Mouse (Mus musculus): Measurements from ENCODE around the gene Taldo1.

Taldo1 gene

DNA sequence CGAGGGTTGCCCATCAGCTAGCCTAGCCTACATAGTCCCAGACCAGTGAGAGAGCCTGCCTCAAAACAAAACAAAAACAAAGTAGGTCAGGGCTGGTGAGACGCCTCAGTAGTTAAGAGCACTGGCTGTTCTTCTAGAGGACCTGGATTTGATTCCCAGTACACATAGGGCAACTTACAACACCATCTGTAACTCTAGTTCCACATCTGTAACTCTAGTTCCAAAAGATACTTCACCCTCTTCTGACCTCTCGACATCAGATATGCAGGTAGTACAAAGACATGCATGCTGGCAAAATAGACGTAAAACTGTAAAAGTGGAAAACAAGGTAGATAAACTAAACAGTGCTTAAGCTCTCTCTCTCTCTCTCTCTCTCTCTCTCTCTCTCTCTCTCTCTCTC is 31.8 kb downstream of the Taldo1 start:
- no peak for DNase-seq (ENCODE audit: low spot score)

DNA sequence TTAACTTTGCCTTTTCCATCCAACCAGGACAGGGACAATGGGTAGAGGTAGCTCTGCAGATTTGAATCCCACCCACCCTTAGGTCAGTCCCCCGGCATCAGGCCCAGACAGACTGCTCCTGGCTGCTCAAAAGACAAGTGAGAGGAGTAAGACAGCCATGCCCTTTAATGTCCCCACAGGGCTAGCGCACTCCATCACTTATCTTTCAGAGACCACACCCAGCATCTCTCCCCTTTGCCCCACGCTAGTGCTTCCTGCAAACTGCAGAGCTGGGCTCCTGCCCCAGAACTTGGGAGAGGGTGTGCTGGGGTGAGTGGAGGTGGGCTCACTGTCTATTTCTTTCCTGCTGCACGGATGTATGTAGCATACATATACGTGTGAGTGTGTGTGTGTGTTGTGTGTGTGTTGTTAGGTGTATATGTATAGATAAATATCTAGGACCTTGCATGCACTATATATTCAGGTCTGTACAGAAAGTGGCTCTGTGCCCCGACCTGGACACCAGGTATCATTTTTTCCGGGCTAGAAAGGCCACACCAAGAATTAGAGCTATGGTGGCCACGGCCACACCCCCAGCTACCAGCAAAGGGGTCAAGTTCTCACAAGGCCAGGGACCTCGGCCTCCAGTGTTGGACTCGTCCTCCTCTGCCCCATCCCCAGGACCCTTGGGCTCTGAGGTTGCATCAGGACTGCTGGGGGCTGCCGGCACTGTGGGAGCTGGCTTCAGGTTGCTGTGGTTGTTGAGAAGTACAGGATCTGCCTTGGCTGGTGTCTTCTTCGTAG is 35.1 kb downstream of the Taldo1 start:
- no peak for DNase-seq (ENCODE audit: low spot score)

DNA sequence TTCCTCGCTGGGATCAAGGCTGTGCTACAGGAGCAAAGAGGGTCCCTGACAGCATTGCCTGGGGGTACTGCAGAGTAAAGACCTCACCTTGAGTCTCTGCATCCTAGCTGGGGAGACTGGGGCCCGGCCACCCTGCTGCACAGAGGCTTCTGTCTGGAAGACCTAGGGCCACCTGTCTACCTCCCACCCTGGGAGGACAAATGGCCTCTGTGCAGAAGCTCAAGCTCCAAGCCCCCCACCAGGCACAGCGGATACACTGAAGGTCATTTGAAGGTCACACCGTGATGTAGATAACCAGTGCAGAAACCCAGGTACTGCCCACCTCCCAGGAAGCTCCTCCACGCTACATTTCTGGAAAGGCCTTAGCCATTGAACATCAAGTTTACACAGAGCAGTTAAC is 36.7 kb downstream of the Taldo1 start:
- DNase-seq (ENCODE audit: low spot score), result no peak

- no peak for DNase-seq (ENCODE audit: low spot score)
Measured at GRCm38 (mm10) chr7:141429310-141429709, 37.3 kb downstream of the Taldo1 start, which contains the start of gene Cend1. TSS of gene Cend1 (minus strand) at chr7:141429491.

DNA sequence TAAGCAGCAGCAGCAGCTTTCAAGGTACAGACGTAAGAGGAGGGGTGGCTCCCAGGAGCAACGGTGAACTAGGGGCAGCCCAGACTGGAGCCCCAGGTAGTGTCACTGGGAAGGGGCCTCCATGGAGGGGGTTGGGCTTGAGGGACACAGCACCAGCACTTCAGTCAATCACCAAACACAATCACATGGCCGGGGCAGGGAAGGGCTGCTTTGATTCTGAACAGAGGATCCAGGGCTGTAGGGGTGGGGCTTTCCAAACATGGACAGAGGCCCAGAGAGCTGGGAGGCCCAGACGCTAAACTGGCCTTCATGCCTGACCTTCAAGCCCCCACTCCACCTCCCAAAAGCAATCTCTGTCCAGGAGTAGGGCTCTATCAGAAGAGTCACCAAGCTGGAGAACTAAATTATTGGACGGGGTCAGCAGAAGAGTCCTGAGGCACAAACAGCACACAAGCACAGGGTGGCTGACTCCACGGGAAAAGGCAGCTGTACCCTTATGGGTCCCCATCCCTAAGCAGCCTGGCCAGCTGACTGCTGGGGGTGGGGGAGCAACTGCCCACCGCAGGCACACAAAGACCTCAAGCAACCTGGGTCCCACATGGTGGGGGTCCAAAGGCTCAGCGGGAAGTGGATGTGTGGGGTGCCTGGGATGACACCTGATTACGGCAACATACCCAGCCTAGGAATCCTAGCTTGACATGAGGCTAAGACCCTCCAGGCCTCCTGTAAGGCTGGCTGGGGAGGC is 38.0 kb downstream of the Taldo1 start:
- DNase-seq (ENCODE audit: low spot score), result no peak

DNA sequence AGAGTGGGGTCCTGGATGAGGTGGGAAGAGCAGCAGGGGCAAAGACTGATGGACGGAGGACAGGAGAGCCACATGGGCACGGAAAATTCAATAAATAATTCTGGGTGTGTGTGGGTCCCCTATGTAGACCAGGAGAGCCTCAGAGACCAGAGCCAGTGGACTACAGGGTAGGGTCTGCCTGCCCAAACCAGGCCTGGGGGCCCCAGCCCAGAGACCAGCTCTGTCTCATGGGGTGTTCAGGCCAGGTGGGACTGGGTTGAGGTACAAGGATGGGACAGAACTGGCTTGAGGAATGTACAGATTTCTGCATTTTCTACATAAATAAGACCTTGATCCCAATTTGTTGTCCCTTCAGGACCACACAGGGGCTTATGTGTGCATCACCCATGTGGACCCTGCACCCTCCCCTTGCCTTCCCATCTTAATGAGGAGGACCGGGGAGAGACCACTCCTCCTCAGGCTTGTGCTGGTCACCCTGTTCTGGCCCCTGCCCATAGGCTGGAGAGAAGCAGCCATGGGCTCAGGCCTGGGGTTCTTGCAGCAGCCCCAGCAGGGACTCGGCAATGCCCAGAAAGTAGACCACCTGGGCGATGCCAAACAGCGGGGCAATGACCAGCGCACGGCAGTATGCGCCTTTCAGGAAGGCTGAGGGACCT is 38.7 kb downstream of the Taldo1 start:
- DNase-seq (ENCODE audit: low spot score), result no peak

DNA sequence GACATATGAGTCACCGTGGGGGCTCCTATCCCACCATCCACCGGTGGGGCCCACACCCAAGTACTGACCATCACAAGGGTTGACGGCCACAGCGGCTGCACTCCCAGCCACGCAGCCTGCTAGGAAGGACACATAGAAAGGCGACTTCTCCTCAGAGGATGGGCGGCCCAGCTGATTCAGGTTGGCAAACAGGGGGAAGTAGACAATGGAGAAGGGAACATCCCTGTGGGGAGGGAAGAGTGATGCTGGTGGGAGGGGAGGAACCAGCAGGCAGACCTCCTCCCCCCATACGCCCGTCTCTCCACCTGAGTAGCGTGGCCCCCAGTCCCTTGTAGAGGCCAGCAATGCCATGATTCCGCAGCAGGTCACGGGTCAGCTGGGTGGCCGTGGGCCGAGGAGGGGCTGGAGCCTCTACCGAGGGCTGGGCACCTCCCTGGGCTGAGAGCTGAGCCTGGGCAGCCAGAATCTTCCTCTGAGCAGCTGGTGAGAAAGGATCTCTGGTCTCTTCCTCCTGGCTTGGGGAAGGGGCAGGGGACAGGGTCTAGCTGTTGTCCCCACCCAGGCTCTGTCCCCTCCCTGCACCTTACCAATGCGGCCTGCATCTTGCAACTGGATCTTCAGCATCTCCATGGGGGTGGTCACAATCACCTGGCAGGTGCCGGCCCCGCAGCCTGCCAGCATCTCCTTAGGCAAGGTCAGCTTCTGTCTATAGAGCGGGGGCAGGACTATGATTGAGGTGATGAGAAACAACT is 39.6 kb downstream of the Taldo1 start:
- DNase-seq (ENCODE audit: low spot score), result no peak

- DNase-seq (ENCODE audit: low spot score), result no peak
Measured at GRCm38 (mm10) chr7:141432186-141432611, 40.2 kb downstream of the Taldo1 start.

DNA sequence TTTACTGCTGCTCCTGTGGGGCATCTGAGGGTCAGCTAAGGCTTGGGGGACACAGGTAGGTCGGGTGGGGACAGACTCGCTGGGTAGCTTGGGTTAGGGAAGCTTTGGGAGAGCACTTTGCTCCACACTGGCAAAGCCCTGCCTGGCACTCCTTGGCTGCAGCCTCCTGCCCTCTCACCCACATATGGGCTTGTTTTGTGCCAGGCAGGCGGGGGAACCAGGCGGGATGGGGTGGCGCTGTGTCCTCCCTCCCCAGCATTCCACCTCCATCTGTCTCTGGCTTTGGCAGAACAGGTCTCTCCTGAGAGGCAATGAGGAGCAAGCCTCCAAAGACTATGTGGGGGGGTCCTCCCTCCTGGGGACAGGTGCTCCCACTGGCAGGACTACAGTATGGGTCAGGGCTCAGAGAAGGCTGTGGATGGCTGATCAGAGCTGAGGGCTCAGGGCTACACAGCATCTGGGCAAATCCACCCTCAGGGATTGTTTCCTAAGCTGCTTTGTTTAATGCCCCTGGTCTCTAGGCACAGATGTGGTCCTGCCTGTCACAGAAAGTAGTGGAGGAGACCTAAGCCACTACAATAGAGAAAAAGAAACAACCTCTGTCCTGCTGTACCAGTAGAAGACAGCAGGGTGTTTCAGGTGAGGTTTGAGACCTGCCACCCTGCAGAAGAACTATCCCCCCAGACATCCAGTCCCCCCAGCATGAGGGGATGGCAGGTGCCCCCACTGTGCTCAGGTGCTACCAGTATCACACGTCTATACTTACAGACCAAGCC is 40.9 kb downstream of the Taldo1 start:
- DNase-seq (ENCODE audit: low spot score), result peak; percentile 73

GRCm38 (mm10) chr7:141433517-141434400 is 41.8 kb downstream of the Taldo1 start:
- DNase-seq (ENCODE audit: low spot score), result no peak

- no peak for DNase-seq (ENCODE audit: low spot score)
Measured at GRCm38 (mm10) chr7:141434464-141434863, 42.5 kb downstream of the Taldo1 start.

DNA sequence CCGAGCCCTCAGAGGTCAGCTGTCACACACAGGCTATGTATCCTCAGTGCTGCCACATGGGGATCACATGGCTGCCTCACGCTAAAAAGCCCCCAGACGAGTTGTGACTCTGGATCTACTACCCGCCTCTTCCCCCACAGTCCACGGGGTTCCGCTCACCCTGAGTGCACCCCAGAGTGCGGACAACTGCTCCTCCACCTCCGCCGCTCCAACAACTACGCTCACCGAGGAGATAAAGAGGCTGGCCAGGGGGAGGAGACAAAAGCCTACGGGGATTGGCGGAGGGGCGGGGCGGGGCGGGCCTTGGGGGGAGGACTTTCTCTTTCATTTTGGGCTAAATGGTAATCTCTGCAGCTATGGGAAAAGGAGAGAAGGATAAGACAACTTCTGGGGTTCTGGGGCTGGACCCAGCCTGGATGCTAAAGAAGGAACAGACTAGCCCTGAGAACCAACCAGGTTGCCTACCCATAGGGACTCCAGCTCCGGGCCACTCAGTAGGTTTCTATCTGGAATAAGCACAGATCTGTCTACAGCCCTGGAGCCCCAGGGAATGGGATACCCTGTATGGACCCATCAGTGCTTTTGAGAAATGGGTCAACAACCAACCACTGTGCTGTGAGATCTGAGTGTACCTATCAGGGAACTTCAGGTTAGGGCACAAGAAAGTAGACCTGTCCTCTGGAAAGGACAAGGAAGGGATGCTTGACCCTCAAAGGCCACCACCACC is 43.3 kb downstream of the Taldo1 start:
- DNase-seq (ENCODE audit: low spot score), result peak; percentile 70

DNA sequence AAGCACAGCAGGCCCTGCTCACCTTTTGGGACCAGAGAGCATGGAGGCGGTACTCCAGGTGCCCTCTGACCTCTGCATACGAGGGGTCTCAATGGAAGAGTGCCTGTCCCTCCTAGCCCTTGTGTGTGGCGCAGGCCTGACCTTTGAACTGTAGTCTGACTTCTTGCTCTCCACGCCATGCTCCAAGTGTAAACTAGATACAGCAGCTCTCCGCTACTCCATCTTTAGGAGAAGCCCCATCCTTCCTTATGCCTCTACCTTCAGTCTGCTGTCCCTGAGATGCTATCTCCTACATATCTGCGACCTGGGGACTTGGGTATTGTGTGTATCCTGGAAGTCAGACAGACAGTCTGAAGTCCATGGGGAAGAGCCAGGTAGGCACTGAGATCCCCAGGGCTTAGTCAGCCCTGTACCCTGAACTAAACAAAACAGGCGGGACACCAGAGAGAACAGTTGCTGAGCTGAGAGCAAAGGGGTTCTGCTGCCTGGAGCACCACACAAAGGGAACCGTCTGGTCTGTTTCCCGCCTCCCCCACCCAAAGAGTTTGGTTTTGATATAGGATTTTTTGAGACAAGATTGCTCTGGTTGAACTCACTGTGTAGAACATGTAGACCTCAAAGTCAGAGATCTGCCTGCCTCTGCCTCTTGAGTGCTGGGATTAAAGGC is 44.0 kb downstream of the Taldo1 start:
- DNase-seq (ENCODE audit: low spot score), result no peak

- DNase-seq (ENCODE audit: low spot score), result no peak
Measured at GRCm38 (mm10) chr7:141436523-141436892, 44.5 kb downstream of the Taldo1 start.

DNA sequence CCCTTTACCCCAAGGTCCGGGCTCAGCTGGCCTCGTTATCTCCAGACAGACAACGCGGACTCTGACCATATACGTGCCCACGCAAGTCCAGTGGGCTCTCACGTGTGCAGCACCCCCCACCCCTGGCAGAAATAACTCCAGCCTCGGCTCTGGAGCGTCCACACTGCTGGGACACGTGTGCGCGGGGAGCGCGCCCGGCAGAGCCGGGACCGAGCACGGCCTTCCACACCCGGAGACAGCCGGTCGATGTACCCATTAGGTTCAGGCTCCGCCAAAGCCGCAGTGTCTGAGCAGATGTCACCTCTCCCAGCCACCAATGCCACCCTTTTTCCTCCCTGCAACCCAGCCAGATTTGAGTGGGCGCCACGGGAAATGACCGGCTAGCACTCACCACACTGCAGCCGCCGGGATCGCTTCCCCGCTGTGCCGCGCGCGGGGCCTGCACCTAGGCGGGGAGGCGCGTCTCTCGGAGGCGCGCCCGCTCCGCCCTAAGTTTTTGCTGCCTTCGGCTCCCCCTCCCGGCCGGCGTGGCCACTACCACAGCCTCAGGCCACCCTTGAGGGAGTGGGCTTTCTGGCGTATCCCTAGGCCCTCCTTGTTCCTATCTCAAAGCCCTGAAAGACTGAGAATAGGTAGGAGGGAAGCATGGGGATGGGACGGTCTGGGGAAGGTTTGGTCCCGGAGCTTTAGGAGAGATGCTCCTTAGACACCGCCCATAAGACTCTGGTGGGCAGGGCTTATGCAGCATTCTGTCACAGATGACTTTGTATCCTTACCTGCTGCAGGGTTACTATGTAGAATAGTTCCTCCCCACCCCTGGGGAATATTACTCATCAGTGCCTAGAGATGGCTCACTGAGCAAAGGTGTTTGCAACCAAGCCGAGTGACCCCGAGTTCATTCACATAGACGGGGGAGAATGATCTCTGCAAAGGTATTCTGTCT is 45.5 kb downstream of the Taldo1 start, which contains the start of gene Slc25a22:
Gene Slc25a22, minus strand, starts transcription at position 715 of the 943 bp plus-strand sequence.
- DNase-seq (ENCODE audit: low spot score), result peak; percentile 73

DNA sequence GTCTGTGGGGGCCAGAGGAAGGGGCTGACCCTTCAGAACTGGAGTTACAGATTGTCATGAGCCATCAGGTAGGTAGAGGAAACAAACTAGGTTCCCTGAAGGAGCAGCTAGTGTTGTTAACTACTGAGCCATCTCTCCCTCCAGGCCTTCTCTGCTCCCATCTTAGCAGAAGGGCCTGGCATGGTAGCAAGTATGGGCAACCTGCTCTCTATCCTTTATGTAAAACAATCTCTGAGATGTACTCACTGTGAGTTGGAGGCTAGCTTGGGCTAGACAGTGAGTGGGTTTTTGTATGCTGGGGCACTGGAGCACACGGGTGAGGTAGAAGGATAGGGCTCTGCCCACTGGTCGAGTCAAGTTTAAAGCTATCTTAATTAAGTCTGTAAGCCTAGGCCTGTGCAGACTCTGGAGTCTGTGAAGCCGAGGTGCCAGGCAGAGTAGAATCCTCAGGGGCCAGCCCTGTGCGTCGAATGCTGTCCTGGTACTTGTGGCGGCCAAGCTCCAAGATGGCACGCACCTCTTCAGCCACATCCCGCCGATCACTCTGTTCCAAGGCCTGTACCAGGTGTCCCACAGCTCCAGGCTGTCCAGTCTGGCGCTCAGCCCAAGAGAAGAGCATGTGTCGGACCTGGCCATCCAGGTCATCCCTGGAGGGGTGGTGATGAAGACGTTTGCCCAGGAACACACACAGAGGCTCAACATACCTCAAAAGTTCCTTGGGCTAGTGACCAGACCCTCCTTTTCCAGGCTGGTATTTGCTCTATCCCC is 46.4 kb downstream of the Taldo1 start:
- no peak for DNase-seq (ENCODE audit: low spot score)

- DNase-seq (ENCODE audit: low spot score), result no peak
Measured at GRCm38 (mm10) chr7:141439140-141439679, 47.2 kb downstream of the Taldo1 start.

Data from adipocyte (in vitro differentiated cells).